Mouse (Mus musculus) intestine, embryonic 14.5 days (tissue): ENCODE data around the gene Exosc1. TPM values are rescaled to one million over a fixed set of nuclear protein-coding genes. Genes with fewer than 3 reads are reported as not detected.

ENCODE experiments used
- ATAC-seq: fragments of 200-750 bp; cut with Nextera tagmentation; replicated peaks from 2 replicates; pipeline ENCODE4 v1.8.0; 2017; ENCODE audit warnings: low read depth, moderate number of reproducible peaks, moderate TSS enrichment, moderate library complexity; ENCODE audit not compliant: low FRiP score, low TSS enrichment
- DNase-seq: peaks from one replicate; pipeline ENCODE4 v3.0.0-alpha.2; 2018; ENCODE audit warnings: low spot score
- H3K27ac ChIP-seq: fragments of 300-500 bp; sonication (generic); 2 replicates; pipeline ENCODE4 v1.5.1; 2014; ENCODE audit warnings: low read depth, mild to moderate bottlenecking, control low read depth
- H3K27me3 ChIP-seq: fragments of 300-500 bp; sonication (generic); replicated peaks from 2 replicates; pipeline ENCODE4 v1.6.1; 2014; ENCODE audit warnings: low read length, control low read depth; ENCODE audit not compliant: control insufficient read depth, insufficient read depth
- H3K36me3 ChIP-seq: fragments of 300-500 bp; sonication (generic); 2 replicates; pipeline ENCODE4 v1.6.1; 2014; ENCODE audit warnings: low read length, control low read depth; ENCODE audit not compliant: control insufficient read depth, insufficient read depth
- H3K4me1 ChIP-seq: fragments of 300-500 bp; sonication (generic); replicated peaks from 2 replicates; pipeline ENCODE4 v1.6.1; 2014; ENCODE audit warnings: low read length, control low read depth, mixed read lengths; ENCODE audit not compliant: control insufficient read depth, insufficient read depth
- H3K4me2 ChIP-seq: fragments of 300-500 bp; sonication (generic); 2 replicates; pipeline ENCODE4 v1.6.1; 2014; ENCODE audit warnings: low read length
- H3K4me3 ChIP-seq: fragments of 300-500 bp; sonication (generic); 2 replicates; pipeline ENCODE4 v1.5.1; 2014; ENCODE audit warnings: low read depth, low read length, control low read depth, mixed read lengths
- H3K9ac ChIP-seq: fragments of 300-500 bp; sonication (generic); 2 replicates; pipeline ENCODE4 v1.6.1; 2014; ENCODE audit warnings: mild to moderate bottlenecking, low read length
- H3K9me3 ChIP-seq: fragments of 300-500 bp; sonication (generic); 2 replicates; pipeline ENCODE4 v1.6.1; 2016; ENCODE audit warnings: low read length, control low read depth; ENCODE audit not compliant: control insufficient read depth
- WGBS: fragments of 180-500 bp; shearing (Covaris S2); extraction: QIAGEN DNeasy Blood & Tissue Kit; methylation state at CpG from one replicate; pipeline ENCODE4 v1.1.7; 2014; 5-methylcytosine and 5-hydroxymethylcytosine counted together
- polyA plus RNA-seq: library from polyadenylated mRNA; unstranded; fragments of >200 nt; fragmentation: Nextera tagmentation; extraction: Ambion mirVana; gene quantifications from 2 replicates; pipeline ENCODE4 v1.2.1, GENCODE M21; 2014

The Exosc1 gene
- polyA plus RNA-seq, 1 experiment from 2014 or later: 84.7 TPM

- Histone ChIP-seq H3K4me2 (no peak overlapping the region), H3K27ac (no peak overlapping the region), H3K27me3 (no peaks in the 10 kb centered on the region), H3K9ac (no peak overlapping the region), H3K4me3 (no peak overlapping the region), H3K9me3 (no peaks in the 10 kb centered on the region), H3K4me1 (no peaks in the 10 kb centered on the region; the same call in 1 of the 2 replicates), H3K36me3 (peaks cover 44% of the 10 kb centered on the region)
- ATAC-seq: no peak
- DNase-seq: no peak
- WGBS: 92% methylated on average over 7 of the region's 7 CpGs
Measured at GRCm38 (mm10) chr19:41969618-41970017, 36.4 kb upstream of the Exosc1 start.

GRCm38 (mm10) chr19:41953574-41953973 is 20.4 kb upstream of the Exosc1 start:
- H3K4me2 ChIP-seq: no peak overlapping the region
- WGBS: 94% methylated on average over 3 of the region's 3 CpGs
- no peak overlapping the region for H3K9ac ChIP-seq
- H3K9me3 ChIP-seq: no peaks in the 10 kb centered on the region
- H3K27me3 ChIP-seq: no peaks in the 10 kb centered on the region
- no peak overlapping the region for H3K27ac ChIP-seq
- no peak for ATAC-seq
- no peak for DNase-seq
- no peaks in the 10 kb centered on the region for H3K4me1 ChIP-seq
- H3K4me3 ChIP-seq: no peak overlapping the region
- H3K36me3 ChIP-seq: peaks cover 97% of the 10 kb centered on the region

- ATAC-seq: no peak
- Histone ChIP-seq H3K4me2 (no peak overlapping the region), H3K27me3 (no peaks in the 10 kb centered on the region), H3K9ac (no peak overlapping the region), H3K36me3 (peaks cover 97% of the 10 kb centered on the region), H3K4me1 (no peaks in the 10 kb centered on the region), H3K4me3 (no peak overlapping the region), H3K9me3 (no peaks in the 10 kb centered on the region), H3K27ac (no peak overlapping the region)
- WGBS: 77% methylated on average over 4 of the region's 4 CpGs
- DNase-seq: no peak
Measured at GRCm38 (mm10) chr19:41952287-41952686, 19.1 kb upstream of the Exosc1 start.

GRCm38 (mm10) chr19:41943841-41944240 is 10.6 kb upstream of the Exosc1 start:
- Histone ChIP-seq H3K4me1 (no peaks in the 10 kb centered on the region), H3K9ac (no peak overlapping the region), H3K4me3 (no peak overlapping the region), H3K4me2 (no peak overlapping the region), H3K27me3 (no peaks in the 10 kb centered on the region), H3K27ac (no peak overlapping the region), H3K9me3 (no peaks in the 10 kb centered on the region), H3K36me3 (peaks cover 98% of the 10 kb centered on the region)
- 87% methylated on average over 7 of the region's 7 CpGs for WGBS
- ATAC-seq (no peak), DNase-seq (no peak)

GRCm38 (mm10) chr19:41938539-41938938 is 5.3 kb upstream of the Exosc1 start:
- Histone ChIP-seq H3K9me3 (no peaks in the 10 kb centered on the region), H3K27me3 (no peaks in the 10 kb centered on the region), H3K27ac (no peak overlapping the region), H3K4me2 (no peak overlapping the region), H3K4me3 (no peak overlapping the region), H3K36me3 (peaks cover 73% of the 10 kb centered on the region), H3K9ac (no peak overlapping the region), H3K4me1 (peaks cover 9% of the 10 kb centered on the region)
- ATAC-seq (no peak), DNase-seq (no peak)
- WGBS: 88% methylated on average over 5 of the region's 5 CpGs

GRCm38 (mm10) chr19:41935921-41936320 is 2.7 kb upstream of the Exosc1 start:
- no peak overlapping the region for H3K9ac ChIP-seq
- H3K4me2 ChIP-seq: no peak overlapping the region
- H3K27ac ChIP-seq: no peak overlapping the region
- peaks cover 51% of the 10 kb centered on the region for H3K36me3 ChIP-seq
- 89% methylated on average over 1 of the region's 1 CpGs for WGBS
- ATAC-seq: no peak
- H3K4me3 ChIP-seq: no peak overlapping the region
- DNase-seq: no peak
- no peaks in the 10 kb centered on the region for H3K9me3 ChIP-seq
- H3K27me3 ChIP-seq: no peaks in the 10 kb centered on the region
- peaks cover 16% of the 10 kb centered on the region for H3K4me1 ChIP-seq

- DNase-seq (no peak), ATAC-seq (no peak)
- peak overlapping the region; percentile 92 for H3K4me2 ChIP-seq
- H3K9me3 ChIP-seq: no peaks in the 10 kb centered on the region
- H3K4me3 ChIP-seq: peak overlapping the region; percentile 80
- H3K9ac ChIP-seq: peak overlapping the region; percentile 72
- no peaks in the 10 kb centered on the region for H3K27me3 ChIP-seq
- H3K27ac ChIP-seq: no peak overlapping the region
- H3K4me1 ChIP-seq: peaks cover 16% of the 10 kb centered on the region
- WGBS: 24% methylated on average over 6 of the region's 6 CpGs
- peaks cover 46% of the 10 kb centered on the region for H3K36me3 ChIP-seq
Measured at GRCm38 (mm10) chr19:41934124-41934523, 901 bp upstream of the Exosc1 start.

GRCm38 (mm10) chr19:41932686-41933085 is 537 bp downstream of the Exosc1 start:
- H3K9me3 ChIP-seq: no peaks in the 10 kb centered on the region
- H3K4me3 ChIP-seq: peak overlapping the region; percentile 80
- peaks cover 16% of the 10 kb centered on the region for H3K4me1 ChIP-seq
- peak overlapping the region; percentile 50 for H3K9ac ChIP-seq
- no peak for DNase-seq
- H3K4me2 ChIP-seq: peak overlapping the region; percentile 97
- H3K27ac ChIP-seq: no peak overlapping the region
- H3K27me3 ChIP-seq: no peaks in the 10 kb centered on the region
- H3K36me3 ChIP-seq: peaks cover 44% of the 10 kb centered on the region
- ATAC-seq: peak; percentile 14; the same call in 1 of the 2 replicates
- WGBS: 1% methylated on average over 28 of the region's 28 CpGs

- no peak overlapping the region for H3K27ac ChIP-seq
- peaks cover 76% of the 10 kb centered on the region for H3K36me3 ChIP-seq
- no peak overlapping the region for H3K9ac ChIP-seq
- no peak overlapping the region for H3K4me3 ChIP-seq
- no peaks in the 10 kb centered on the region for H3K4me1 ChIP-seq
- no peak overlapping the region for H3K4me2 ChIP-seq
- DNase-seq: no peak
- ATAC-seq: no peak
- 69% methylated on average over 5 of the region's 5 CpGs for WGBS
- no peaks in the 10 kb centered on the region for H3K9me3 ChIP-seq
- H3K27me3 ChIP-seq: no peaks in the 10 kb centered on the region
Measured at GRCm38 (mm10) chr19:41920412-41921067, 12.7 kb downstream of the Exosc1 start.
